Mouse (Mus musculus): ENCODE measurements around the gene Adam17.

The Adam17 gene

DNA sequence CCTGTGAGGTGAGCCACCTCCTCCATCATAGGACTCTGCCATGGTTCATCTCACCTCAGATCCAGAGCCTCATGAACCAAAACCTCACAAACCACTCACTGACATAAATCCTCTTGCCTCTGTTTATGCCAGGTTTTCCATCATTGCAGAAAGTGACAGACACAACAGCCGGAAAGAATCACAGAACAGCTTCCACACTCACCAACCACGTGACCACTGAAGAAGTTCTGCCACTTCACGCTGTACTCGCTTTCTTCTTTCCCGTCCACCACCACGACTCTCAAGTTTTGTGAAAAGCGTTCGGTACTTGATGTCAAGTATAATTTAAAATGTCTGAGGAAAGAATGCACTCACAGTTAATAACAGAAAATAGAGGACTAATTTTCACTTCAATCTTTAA is 19.8 kb downstream of the Adam17 start:
- no peak for DNase-seq (ENCODE audit: low read depth, low spot score)

DNA sequence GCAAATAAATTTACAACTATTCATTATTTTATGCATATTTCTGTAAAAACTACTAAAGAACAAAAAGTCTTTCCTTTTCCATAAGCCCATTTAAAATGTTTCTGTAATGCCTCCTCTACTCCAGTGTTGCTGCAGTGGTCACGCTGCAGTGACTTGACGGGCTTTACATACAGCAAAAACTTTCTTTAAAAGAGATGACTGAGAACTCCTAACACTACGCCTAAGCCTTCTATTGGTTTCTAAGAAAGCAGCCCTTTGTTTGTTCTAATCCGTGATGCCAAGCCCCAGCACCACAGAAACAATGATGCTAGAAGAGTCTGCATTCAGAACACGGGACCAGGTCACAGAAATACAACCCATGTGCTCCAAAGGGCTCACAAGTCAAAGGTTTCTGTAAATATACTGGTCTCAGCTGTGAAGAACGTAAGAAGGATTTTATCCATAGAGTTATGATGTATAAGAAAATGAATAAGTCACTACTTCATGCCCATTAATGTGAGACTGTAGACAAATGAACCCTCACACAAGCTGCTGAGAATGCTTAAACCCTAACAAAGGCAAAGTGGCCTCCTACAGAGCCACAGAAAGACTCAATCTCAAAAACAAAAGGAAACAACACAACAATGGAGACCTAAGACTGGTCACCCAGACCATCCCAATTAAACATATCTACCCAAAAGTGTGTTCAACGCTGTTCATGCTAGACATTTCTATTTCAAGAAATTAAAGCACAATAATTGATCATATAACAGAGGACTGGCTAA is 23.1 kb downstream of the Adam17 start:
- DNase-seq (ENCODE audit: low read depth, low spot score) = peak; percentile 86

DNA sequence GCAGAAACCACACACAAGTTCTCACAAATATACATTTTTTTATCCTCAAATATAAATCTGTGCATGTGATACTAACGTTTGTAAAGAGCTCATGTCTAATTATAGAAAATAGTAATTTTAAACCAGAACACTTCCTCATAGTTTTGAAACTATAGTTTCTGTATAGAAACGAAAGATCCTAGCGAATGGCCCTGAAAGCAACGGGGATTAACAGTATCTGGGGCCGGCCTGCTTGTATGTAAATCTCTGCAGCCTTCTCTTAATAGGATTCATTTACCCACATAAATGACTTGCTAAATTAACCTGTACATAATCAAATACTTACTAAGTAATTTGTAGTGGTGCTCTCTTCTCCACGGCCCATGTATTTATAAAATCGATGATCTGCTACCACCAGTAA is 26.5 kb downstream of the Adam17 start:
- no peak for DNase-seq (ENCODE audit: low read depth, low spot score)

DNA sequence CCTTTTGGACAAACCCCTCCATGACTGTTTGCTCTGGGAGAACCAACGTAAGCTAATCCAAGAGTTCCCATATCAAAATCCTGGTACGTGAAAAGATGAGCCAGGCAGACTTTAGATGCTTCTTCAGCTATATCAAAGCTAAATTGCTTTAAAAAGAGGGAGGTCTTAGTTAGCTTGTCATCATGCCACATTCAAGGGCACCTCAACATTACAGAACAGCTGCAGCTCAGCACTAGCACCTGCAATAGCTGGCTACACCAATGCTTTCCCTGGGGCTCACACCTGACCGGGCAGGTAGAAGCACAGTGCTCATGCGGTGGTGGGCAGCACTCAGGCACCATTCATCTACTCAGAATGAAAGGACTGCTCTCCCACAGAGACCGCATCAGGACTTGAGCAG is 32.8 kb downstream of the Adam17 start:
- no peak for DNase-seq (ENCODE audit: low read depth, low spot score)

DNA sequence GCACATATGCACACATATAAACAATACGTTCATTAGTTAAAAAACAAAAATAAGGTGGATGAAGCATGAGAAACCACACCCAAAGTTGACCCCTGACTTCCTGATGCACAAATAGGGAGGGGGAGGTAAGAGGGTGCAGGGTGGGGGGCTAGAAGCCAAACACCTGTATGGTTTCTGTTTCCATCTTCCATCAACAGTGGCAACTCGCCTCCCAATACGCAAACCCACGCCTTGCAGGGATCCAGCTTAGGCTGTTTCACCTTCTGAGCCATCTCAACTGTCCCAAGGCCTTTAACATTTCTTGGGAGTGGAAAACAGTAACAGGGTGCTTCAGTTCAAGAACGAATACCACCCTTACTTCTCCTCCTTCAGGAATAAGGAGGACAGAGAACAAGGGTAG is 36.3 kb downstream of the Adam17 start:
- DNase-seq (ENCODE audit: low read depth, low spot score) = no peak

DNA sequence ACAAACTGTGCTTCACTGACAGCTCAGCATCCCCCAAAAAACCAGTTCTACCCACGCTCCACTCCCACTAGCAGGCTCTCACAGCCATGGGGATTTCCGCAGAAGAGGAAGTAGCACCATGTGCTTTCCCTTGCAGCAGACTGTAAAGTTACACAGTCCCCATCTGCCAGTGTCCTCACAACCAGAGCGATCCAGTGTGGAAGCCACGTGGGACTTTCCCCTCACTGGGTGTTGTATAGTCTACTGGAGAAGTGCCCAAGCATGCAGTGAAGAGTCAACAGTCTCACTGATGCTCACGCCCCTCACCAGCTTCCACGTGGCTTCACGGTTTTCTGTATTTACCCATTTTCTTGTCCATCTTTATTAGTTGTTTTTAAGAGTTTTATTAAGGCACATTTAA is 37.6 kb downstream of the Adam17 start:
- no peak for DNase-seq (ENCODE audit: low read depth, low spot score)

DNA sequence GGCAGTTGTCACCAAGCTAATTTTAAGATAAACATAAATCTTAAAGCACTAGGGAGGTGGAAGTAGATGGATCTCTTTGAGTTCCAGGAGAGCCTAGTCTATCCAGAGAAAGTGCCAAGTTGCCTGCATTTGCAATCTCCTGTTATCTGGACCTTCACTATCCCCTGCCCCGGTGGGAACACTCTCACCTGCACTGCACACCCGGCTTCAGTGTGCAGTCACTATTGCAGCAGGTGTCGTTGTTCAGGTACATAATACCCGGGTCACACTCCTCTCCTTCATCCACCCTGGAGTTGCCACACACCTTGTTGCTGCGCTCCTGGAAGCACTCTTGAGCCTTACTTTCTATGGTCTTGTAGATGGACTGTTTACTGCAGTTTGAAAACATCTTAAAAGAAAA is 39.7 kb downstream of the Adam17 start:
- no peak for DNase-seq (ENCODE audit: low read depth, low spot score)

DNA sequence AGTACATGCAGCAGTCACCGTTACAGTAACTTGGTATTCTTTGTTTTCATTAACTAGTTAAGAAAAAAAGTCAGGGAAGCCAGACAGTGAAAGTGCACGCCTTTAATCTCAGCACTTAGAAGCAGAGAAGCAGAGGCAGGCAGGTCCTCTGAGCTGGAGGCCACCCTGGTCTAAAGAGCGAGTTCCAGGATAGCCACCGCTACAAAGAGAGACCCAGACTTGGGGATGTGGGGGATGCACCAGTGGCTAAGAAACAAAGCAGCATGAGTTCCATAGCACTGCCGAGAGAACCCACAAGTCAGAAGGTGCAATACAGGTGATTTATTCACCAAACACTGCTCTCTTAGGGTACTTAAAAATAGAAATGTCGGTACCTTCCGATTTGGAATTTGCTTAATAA is 40.4 kb downstream of the Adam17 start:
- no peak for DNase-seq (ENCODE audit: low read depth, low spot score)

DNA sequence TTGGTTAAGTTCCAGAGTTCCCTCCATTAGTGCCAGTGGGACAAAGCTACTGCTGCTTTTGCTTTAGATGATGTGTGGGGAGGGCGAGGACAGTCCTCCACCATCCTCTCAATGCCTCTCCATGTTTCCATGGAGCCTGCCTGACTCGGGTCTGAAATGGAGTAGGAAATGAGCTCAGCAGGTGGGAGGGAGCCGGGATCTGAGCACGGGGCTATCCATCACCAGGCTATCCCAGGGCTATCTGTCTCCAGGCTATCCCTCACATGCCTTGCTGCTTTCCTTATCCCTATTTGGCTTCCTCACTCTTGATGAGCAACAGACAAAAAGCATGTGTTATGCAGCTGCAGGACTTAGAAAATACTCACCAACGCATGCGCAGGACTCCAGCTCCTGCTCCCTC is 41.7 kb downstream of the Adam17 start:
- no peak for DNase-seq (ENCODE audit: low read depth, low spot score)

DNA sequence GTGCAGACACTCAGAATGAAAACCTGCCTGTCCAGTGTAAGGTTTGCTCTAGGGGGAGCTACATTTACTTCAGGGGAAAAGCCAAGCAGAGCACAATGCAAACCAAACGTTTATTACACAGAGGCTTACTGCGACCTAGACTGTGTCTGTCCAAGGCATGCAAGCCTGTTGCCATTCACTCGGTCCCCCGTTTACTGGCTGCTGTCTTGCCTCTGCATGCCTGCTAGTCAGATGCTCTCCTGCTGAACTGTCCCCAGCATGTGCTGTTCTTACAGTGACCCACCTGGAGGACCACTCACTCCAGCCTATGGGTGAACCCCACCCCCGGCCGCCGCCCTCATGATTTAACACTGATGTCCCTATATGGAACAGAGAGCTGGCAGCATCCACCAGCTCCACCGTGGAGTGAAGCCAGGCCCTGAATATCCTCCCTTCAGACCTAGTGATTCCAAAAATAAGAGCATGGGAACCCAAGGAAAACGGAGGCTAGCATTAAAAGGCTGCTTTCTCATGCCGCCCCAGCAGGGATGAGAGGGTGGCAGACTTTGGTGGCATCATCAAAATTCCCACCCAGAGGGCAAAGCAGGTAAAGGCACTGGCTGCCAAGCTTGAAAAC is 42.4 kb downstream of the Adam17 start:
- DNase-seq (ENCODE audit: low read depth, low spot score) = no peak

DNA sequence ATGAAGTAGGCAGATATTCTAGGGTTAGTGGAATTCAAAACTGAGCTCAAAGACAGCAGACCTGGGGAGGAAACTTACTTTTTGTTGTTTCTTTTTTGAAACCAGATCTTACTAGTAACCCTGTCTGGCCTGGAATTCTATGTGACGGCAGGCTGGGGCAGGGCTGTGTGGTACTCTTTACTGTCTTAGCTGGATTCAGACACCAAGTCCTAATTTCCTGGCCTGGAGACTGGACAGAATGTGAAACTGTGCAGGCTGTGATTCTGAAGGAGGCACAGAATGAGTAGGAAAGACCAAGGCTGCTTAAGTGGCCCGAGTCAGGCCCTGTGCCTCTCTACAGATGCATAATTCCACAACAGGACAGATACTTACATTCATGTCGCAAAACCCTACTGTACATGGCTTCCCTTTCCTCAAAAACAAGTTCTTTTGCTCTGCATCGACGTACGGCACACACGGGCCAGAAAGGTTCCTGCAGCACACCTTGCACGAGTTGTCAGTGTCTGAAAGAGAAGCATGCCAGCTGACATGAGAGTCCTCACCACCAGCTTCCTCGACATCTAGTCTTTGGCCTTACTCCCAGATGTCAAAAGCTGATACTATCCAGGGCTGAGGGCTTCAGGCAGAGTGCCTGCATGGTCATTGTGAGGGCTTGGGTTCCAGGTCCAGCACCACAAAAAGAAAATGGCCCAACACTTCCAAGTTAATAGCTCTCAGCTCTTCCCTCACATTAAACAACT is 43.6 kb downstream of the Adam17 start:
- DNase-seq (ENCODE audit: low read depth, low spot score) = no peak

DNA sequence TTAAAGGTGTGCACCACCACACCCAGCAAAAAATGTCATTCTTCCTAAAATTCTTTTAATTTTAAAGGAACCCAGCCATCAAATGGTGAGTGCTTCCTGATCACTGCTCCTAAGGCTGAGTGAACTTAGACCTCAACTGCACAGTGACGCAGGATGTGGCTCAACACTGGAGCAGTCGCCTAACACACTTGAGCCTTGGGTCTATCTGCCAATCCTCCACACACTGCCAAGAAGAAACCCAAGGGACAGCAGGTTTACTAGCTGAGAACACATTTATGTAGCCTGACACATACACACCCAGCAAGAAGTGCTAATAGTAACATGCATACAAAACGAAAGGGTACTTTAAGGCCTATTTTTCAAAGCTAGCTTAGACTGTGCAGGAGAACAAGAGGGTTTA is 47.1 kb downstream of the Adam17 start:
- no peak for DNase-seq (ENCODE audit: low read depth, low spot score)

DNA sequence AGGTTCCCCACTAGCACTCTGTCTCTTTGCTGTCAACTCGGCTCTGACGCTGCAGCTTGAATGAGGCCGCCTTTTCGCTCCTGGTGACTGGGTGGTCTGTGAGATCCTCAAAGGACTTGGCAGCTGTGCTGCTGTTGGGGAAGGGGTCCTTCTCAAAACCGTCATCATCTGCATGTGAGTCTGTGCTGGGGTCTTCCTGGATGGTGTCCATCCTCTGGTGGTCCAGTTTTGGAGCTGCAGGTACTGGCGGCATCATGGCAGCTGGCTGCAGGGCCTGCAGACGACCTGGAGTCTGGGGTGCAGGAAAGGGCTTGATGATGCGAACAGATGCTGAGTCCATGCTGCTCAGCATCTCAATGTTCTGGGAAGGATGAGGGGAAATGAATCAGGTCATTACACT is 48.2 kb downstream of the Adam17 start:
- DNase-seq (ENCODE audit: low read depth, low spot score) = no peak

DNA sequence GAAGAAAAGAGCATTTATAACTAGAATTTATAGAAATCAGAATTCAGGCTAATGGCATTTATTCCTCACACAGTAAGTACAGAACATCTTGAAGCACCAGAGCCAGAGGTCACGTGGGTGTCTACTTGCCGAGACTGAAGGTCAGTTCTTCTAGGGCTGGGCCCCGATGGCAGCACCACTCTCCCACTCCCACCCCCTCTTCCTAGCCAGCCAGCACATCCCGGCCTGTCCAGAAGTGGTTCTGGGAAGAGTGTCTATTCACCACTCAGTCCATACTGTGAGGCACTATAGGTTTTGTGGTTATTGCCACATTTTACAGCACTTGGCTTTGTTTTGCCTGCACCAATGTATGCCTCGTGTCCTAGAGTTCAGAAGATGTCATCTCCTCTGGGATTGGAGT is 49.3 kb downstream of the Adam17 start:
- DNase-seq (ENCODE audit: low read depth, low spot score) = no peak

DNA sequence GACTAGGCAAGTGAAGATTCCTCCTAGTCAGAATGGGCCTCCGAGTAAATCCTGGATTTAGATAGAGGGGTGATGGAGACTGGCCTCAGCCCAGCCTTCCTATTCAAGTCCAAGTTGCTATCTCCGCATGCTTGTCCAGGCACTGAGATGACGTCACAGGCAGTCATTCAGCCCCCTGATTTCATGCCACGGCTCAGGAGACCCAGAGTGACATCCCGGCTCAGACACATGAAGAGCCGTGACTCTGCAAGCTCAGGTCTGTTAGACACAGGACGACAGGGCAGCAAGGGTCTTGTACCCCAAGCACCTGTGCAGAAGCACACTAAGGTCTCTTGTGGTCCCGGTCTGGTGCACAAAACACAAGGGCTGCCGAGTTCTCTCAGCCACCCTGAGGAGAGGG is 50.6 kb downstream of the Adam17 start:
- DNase-seq (ENCODE audit: low read depth, low spot score) = no peak

DNA sequence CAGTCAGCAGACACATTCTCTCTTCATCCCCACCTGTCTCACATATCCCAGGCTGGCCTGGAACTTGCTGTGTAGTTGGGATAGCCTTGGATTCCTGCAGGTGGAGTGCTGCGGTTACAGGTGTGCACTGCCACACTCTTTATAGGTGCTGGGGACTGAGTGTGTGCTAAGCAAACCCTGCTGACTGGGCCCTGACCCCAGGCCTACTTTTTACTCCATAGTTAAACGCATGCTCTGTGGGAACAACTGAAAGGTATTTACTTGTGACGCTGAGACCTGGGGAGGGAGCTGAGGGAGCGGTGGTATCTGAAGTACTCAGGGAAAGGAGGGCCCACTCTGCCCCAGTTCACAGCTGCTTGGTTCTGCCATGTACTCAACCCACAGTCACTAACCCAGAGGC is 51.1 kb downstream of the Adam17 start:
- DNase-seq (ENCODE audit: low read depth, low spot score) = no peak

DNA sequence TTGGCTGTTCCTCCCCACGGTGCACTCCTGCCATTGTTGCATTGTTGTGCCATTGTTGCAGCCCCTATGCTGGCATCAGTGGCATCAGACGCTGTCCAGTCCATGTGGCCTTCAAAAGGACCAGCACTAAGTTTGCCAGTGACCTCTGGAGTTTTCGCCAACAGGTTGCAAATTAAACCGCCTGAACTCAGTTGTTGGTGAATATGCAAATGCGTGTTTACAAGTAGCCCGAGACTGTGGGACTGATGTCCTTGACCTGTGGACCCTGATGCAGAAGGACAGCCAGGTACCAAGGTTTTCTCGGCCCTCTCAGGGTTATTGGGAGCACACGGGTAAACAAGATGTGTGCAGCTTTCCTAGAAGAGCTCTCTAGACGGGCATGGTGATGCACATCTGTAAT is 52.3 kb downstream of the Adam17 start:
- no peak for DNase-seq (ENCODE audit: low read depth, low spot score)

DNA sequence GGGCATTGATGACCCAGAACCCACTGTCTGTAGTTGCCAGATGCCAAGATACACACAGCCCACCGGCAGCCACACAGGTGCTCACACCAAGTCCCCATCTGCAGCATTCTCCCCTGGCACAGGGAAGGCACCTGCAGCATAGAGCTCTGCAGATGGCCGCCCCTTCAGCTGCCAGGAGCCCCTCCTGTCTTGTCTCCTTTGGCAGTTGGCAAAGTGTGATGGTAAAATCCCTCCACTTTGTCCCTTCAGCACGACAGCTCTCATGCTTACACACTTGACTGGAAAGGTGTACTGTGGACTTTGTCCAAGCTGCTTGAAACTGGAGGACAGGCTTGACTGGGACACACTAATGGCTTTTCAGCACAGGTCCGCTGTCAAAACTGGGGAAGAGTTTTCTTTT is 53.1 kb downstream of the Adam17 start:
- DNase-seq (ENCODE audit: low read depth, low spot score) = no peak

DNA sequence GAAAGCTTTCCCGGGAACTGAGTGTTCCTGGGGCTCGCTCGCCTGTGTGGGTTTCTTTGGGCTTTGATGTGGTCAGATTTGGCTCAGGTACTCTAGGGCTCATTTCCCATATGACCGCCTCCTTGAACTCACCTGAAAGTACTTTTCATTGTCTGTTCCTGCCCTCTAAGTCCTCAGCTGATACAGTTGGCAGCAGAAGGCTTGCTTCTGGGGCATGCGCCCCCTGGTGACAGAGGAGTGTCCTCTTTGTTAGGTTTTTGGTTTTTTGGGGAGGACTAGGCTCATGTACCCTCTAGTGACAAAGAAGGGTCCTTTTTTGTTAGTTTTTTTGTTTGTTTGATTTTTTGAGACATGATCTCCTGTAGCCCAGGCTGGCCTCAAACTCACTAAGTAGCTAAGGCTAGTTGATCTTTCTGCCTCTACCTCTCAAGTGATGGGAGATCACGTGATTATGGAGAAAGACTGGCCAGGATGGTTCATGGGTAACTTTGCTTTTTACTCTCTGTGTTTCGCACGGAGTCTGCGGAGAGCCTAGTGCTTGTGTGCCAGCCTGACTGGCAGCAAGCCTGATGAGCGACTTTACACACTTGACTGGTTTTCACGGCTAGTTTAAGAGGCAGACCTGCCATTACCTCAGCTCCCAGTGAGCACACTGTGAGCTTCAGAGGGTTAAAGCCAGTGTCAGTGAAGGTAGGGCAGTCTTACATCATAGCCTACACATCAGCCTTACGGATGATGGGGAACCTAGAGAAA is 55.1 kb downstream of the Adam17 start:
- peak; percentile 81 for DNase-seq (ENCODE audit: low read depth, low spot score)

DNA sequence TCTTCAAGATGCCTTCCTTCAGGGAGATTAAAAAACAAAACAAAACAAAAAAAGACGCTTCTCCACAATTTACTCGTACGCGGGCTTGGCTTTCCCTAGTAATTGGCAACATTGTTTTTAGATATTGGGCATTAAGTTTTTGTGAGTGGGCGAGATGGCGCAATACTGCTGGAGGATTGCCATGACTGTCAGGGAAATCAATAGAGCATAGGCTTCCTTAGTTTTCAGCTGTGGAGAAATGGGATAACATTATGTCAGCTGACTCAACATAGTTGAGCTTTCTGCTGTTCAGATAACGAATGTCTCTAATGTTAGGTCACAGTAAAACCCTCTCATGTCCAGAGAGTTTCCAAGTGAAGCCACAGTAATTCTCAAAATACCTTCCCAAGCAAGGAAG is 56.6 kb downstream of the Adam17 start:
- no peak for DNase-seq (ENCODE audit: low read depth, low spot score)

DNA sequence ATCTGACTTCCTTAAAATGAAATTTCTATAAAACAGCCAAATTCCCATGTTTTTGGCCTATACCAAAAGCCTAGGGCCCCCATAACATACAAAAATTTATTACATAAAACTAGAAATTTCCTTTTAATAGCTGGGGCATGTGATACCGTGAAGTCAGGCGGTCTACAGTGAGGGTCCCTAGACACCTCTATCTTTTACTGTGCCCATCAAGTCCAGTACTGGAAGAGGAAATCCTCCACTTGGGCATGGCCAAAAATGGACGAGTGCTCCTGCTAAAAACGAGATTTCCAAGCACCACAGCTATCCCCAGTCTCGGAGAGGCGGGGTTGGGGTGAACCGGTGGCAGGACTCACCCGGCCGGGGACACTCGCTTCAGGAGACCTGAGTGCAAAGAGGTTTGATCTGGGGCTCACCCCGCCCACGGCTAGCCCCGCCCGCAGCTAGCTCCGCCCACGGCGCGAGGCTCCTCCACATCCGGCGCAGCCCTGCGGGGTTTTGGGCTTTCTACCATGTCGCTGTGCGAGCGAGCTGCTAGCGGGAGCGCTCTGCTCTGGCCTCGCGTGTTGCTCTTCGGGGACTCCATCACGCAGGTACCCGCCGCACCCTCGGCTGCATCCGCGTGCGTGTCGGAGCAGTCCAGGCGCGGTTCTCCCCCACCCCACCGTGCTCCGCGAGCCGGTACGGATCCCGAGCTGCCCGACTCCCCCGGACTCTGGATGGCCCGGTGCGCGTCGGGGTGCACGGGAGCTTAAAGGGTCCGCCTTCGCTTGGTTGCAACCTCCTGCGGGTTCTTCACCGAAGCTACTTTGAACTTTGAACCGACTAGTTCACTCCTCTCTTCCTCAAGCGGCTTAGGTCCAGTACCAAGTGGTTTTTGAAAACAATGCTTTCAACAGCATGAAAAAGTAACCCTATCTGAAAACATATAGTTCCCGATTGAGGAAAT is 57.2 kb downstream of the Adam17 start, which contains the start of gene Iah1:
Gene Iah1, plus strand, starts transcription at position 467 of the 946 bp plus-strand sequence.
- DNase-seq (ENCODE audit: low read depth, low spot score) = peak; percentile 85

Measured in R1 (cell line).